Mouse (Mus musculus) liver, embryonic 15.5 days (tissue): ENCODE measurements around the gene Osgep. TPM values are rescaled to one million over a fixed set of nuclear protein-coding genes. Genes with fewer than 3 reads are reported as not detected.

Source experiments
- polyA plus RNA-seq: library from polyadenylated mRNA; unstranded; fragments of >200 nt; fragmentation: Nextera tagmentation; extraction: Ambion mirVana; gene quantifications from 2 replicates; pipeline ENCODE4 v1.2.1, GENCODE M21; 2015

Osgep gene
- polyA plus RNA-seq, 1 experiment from 2014 or later = 57.7 TPM

Other genes starting within 250 kb of the Osgep start
- gene Olfr747, start 231.7 kb downstream of the Osgep start, polyA plus RNA-seq = not detected in 2 replicates
- gene Olfr748, start 217.5 kb downstream of the Osgep start, polyA plus RNA-seq = not detected in 2 replicates
- not detected in 2 replicates for gene Olfr749, start 179.8 kb downstream of the Osgep start, polyA plus RNA-seq
- gene Ttc5, start 139.4 kb downstream of the Osgep start, polyA plus RNA-seq = 16.3 and 17.6 TPM in 2 replicates
- not detected in 2 replicates for gene Ccnb1ip1, start 117.2 kb downstream of the Osgep start, polyA plus RNA-seq
- 25.7 and 28.0 TPM in 2 replicates for gene Parp2, start 117.1 kb downstream of the Osgep start, polyA plus RNA-seq
- 3.8 and 4.3 TPM in 2 replicates for gene Tep1, start 54.3 kb downstream of the Osgep start, polyA plus RNA-seq
- gene Klhl33, start 27.4 kb downstream of the Osgep start, polyA plus RNA-seq = 0.13 and 0.20 TPM in 2 replicates
- gene Apex1, start 75 bp upstream of the Osgep start, polyA plus RNA-seq = 61.4 and 70.5 TPM in 2 replicates
- gene Pip4p1, start 6.0 kb upstream of the Osgep start, polyA plus RNA-seq = 23.0 and 24.5 TPM in 2 replicates
- gene Pnp, start 6.2 kb upstream of the Osgep start, polyA plus RNA-seq = 80.6 and 83.3 TPM in 2 replicates
- not detected in 2 replicates for gene Gm49342, start 19.6 kb upstream of the Osgep start, polyA plus RNA-seq
- gene Pnp2, start 31.1 kb upstream of the Osgep start, polyA plus RNA-seq = 9.8 and 10.0 TPM in 2 replicates
- gene Rnase10, start 82.9 kb upstream of the Osgep start, polyA plus RNA-seq = 0.07 TPM in 1 of 2 replicates, not detected in the other
- gene Rnase9, start 117.0 kb upstream of the Osgep start, polyA plus RNA-seq = not detected in 2 replicates
- not detected in 2 replicates for gene Rnase11, start 125.3 kb upstream of the Osgep start, polyA plus RNA-seq
- 1.2 and 1.7 TPM in 2 replicates for gene Rnase12, start 132.8 kb upstream of the Osgep start, polyA plus RNA-seq
- not detected in 2 replicates for gene Olfr750, start 149.5 kb upstream of the Osgep start, polyA plus RNA-seq
- gene Rnase4, start 166.2 kb upstream of the Osgep start, polyA plus RNA-seq = 23.0 and 23.7 TPM in 2 replicates
- 6.8 and 7.4 TPM in 2 replicates for gene Ang, start 166.3 kb upstream of the Osgep start, polyA plus RNA-seq
- gene Eddm3b, start 189.5 kb upstream of the Osgep start, polyA plus RNA-seq = not detected in 2 replicates
- gene Rnase6, start 199.0 kb upstream of the Osgep start, polyA plus RNA-seq = 3.3 and 5.1 TPM in 2 replicates
- 0.12 and 0.39 TPM in 2 replicates for gene Rnase1, start 221.9 kb upstream of the Osgep start, polyA plus RNA-seq
- not detected in 2 replicates for gene Rnase2b, start 237.4 kb upstream of the Osgep start, polyA plus RNA-seq